Mouse (Mus musculus): ENCODE data around the gene Wfs1. TPM values are rescaled to one million over a fixed set of nuclear protein-coding genes. Genes with fewer than 3 reads are reported as not detected.

Wfs1 gene
- polyA plus RNA-seq, 1 experiment from 2014 or later: 10.3 TPM

GRCm38 (mm10) chr5:36920072-36920471, 68.9 kb downstream of the Wfs1 start:
- peak; percentile 56 for TF ChIP-seq CTCF (IDR thresholded peaks at IDR 0.05; ENCODE audit: low read depth)
- Histone ChIP-seq H3K9ac (no peak overlapping the region), H3K4me1 (ENCODE audit: insufficient read depth) (no peaks in the 10 kb centered on the region), H3K27me3 (ENCODE audit: insufficient read depth, low read length) (no peaks in the 10 kb centered on the region), H3K4me3 (ENCODE audit: low read depth, low read length) (no peak overlapping the region), H3K9me3 (ENCODE audit: low read depth, low read length) (no peaks in the 10 kb centered on the region), H3K36me3 (ENCODE audit: insufficient read depth) (no peaks in the 10 kb centered on the region), H3K27ac (ENCODE audit: low read depth) (no peak overlapping the region), H3K4me2 (no peak overlapping the region)
- WGBS: 54% methylated on average over 1 of the region's 1 CpGs
- DNase-seq (peak; percentile 44), ATAC-seq (ENCODE audit: insufficient read depth) (no peak)

DNA sequence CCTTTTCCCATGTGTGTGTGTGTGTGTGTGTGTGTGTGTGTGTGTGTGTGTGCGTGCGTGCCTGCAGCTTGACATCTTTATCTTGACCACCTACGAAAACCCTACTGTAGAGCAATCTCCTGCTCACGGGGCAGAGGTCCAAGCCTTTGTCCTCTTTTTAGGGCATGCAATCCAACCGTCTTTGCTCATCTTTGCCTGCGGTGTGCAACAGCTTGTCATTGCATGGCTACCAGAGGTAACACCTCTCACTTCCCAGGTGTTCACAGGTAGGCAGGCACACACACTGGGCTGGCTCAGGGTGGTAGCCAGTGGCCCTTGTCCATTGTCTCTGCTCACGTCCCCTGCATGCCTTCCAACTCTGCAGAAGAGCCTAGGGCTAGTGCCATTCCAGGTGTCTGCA, 71.0 kb downstream of the Wfs1 start:
- no peaks in the 10 kb centered on the region for H3K9me3 ChIP-seq (ENCODE audit: low read depth, low read length)
- H3K9ac ChIP-seq: no peak overlapping the region
- H3K4me1 ChIP-seq (ENCODE audit: insufficient read depth): no peaks in the 10 kb centered on the region
- H3K4me2 ChIP-seq: no peak overlapping the region
- H3K4me3 ChIP-seq (ENCODE audit: low read depth, low read length): no peak overlapping the region
- no peaks in the 10 kb centered on the region for H3K36me3 ChIP-seq (ENCODE audit: insufficient read depth)
- TF ChIP-seq CTCF (IDR thresholded peaks at IDR 0.05; ENCODE audit: low read depth): no peak
- no peak overlapping the region for H3K27ac ChIP-seq (ENCODE audit: low read depth)
- DNase-seq: no peak
- WGBS: 71% methylated on average over 7 of the region's 7 CpGs
- no peaks in the 10 kb centered on the region; the same call in 1 of the 2 replicates for H3K27me3 ChIP-seq (ENCODE audit: insufficient read depth, low read length)
- ATAC-seq (ENCODE audit: insufficient read depth): no peak

DNA sequence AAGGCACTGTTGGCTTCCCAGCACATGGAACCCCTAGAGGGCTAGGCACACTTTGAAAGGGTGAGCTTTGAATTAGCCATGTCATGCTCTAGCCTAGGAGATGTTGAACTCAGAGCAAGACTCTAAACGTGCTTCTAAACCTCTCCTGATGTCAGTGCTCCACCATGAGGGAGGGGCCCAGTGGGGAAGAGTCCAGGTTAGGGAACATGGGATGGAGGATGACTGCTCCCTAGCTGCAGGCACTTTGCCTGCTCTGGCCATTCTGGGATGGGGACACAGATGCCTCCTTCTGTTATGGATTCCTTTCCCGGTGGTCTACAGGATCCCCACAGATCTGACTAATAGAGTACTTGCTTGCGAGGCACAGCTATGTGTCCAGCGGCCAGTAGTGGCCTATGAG, 71.8 kb downstream of the Wfs1 start:
- Histone ChIP-seq H3K4me2 (no peak overlapping the region), H3K9ac (no peak overlapping the region), H3K4me3 (ENCODE audit: low read depth, low read length) (no peak overlapping the region), H3K27me3 (ENCODE audit: insufficient read depth, low read length) (no peaks in the 10 kb centered on the region; the same call in 1 of the 2 replicates), H3K4me1 (ENCODE audit: insufficient read depth) (no peaks in the 10 kb centered on the region), H3K27ac (ENCODE audit: low read depth) (no peak overlapping the region), H3K9me3 (ENCODE audit: low read depth, low read length) (no peaks in the 10 kb centered on the region), H3K36me3 (ENCODE audit: insufficient read depth) (no peaks in the 10 kb centered on the region)
- no peak for TF ChIP-seq CTCF (IDR thresholded peaks at IDR 0.05; ENCODE audit: low read depth)
- WGBS: 73% methylated on average over 4 of the region's 4 CpGs
- no peak for ATAC-seq (ENCODE audit: insufficient read depth)
- DNase-seq: no peak

DNA sequence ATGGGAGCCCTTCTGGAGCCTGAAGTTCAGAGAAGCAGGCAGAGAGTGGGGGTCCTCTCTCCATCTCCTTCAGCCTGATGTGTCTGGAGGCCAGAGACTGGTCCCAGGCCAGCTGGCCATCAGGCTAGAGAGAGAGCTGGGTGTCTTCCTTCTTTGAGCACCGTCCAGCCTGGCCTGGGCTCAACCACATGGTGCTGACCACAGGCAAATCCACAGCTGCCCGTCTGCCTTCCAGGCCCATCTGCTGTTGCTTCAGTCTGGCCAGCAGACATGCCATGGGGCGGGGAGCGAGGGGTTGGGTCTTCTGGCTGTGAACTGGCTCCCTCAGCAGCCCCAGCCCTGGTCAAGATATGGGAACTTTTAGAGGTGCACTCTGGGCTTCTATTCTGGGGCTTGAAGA, 72.4 kb downstream of the Wfs1 start:
- no peak overlapping the region for H3K4me3 ChIP-seq (ENCODE audit: low read depth, low read length)
- H3K27ac ChIP-seq (ENCODE audit: low read depth): no peak overlapping the region
- no peaks in the 10 kb centered on the region; the same call in 1 of the 2 replicates for H3K27me3 ChIP-seq (ENCODE audit: insufficient read depth, low read length)
- TF ChIP-seq CTCF (IDR thresholded peaks at IDR 0.05; ENCODE audit: low read depth): no peak
- no peak overlapping the region for H3K4me2 ChIP-seq
- H3K4me1 ChIP-seq (ENCODE audit: insufficient read depth): no peaks in the 10 kb centered on the region
- no peak for ATAC-seq (ENCODE audit: insufficient read depth)
- no peaks in the 10 kb centered on the region for H3K36me3 ChIP-seq (ENCODE audit: insufficient read depth)
- 75% methylated on average over 4 of the region's 4 CpGs for WGBS
- DNase-seq: no peak
- H3K9me3 ChIP-seq (ENCODE audit: low read depth, low read length): no peaks in the 10 kb centered on the region
- H3K9ac ChIP-seq: no peak overlapping the region

Other genes with a start within 250 kb of the Wfs1 start
- gene Bloc1s4, start 240.6 kb downstream of the Wfs1 start, polyA plus RNA-seq (2014; fragmentation: Nextera tagmentation; extraction: Ambion mirVana): 23.2 and 23.9 TPM in 2 replicates
- gene Mrfap1, start 192.4 kb downstream of the Wfs1 start, polyA plus RNA-seq (2014; fragmentation: Nextera tagmentation; extraction: Ambion mirVana): 568 and 573 TPM in 2 replicates
- gene Man2b2, start 158.6 kb downstream of the Wfs1 start, polyA plus RNA-seq (2014; fragmentation: Nextera tagmentation; extraction: Ambion mirVana): 11.3 and 14.9 TPM in 2 replicates
- gene Ppp2r2c, start 120.7 kb downstream of the Wfs1 start, polyA plus RNA-seq (2014; fragmentation: Nextera tagmentation; extraction: Ambion mirVana): 0.07 and 0.22 TPM in 2 replicates
- gene Gm1043, start 96.2 kb upstream of the Wfs1 start, polyA plus RNA-seq (2014; fragmentation: Nextera tagmentation; extraction: Ambion mirVana): not detected in 2 replicates

Measured in lung, embryonic 14.5 days (tissue).